Mouse (Mus musculus) forebrain, embryonic 10.5 days (tissue): ENCODE data around the gene Spred3. TPM values are rescaled to one million over a fixed set of nuclear protein-coding genes. Genes with fewer than 3 reads are reported as not detected.

Experiments
- polyA plus RNA-seq: library from polyadenylated mRNA; unstranded; fragments of >200 nt; fragmentation: Nextera tagmentation; extraction: Ambion mirVana; gene quantifications from 2 replicates; pipeline ENCODE4 v1.2.1, GENCODE M21; 2016

The Spred3 gene
- polyA plus RNA-seq, 1 experiment from 2014 or later, result 5.4 TPM

Other genes starting within 250 kb of the Spred3 start
- 235 and 255 TPM in 2 replicates for gene Actn4, start 208.1 kb downstream of the Spred3 start, polyA plus RNA-seq
- gene Eif3k, start 188.5 kb downstream of the Spred3 start, polyA plus RNA-seq, result 415 and 425 TPM in 2 replicates
- gene Map4k1, start 188.4 kb downstream of the Spred3 start, polyA plus RNA-seq, result 10.2 and 13.4 TPM in 2 replicates
- gene Ryr1, start 45.2 kb downstream of the Spred3 start, polyA plus RNA-seq, result 1.0 and 1.2 TPM in 2 replicates
- 0.58 and 0.88 TPM in 2 replicates for gene Rasgrp4, start 35.6 kb downstream of the Spred3 start, polyA plus RNA-seq
- gene Fam98c, start 14.2 kb downstream of the Spred3 start, polyA plus RNA-seq, result 11.5 and 11.7 TPM in 2 replicates
- 0.69 and 1.1 TPM in 2 replicates for gene Ggn, start 201 bp downstream of the Spred3 start, polyA plus RNA-seq
- 290 and 304 TPM in 2 replicates for gene Psmd8, start 10.3 kb upstream of the Spred3 start, polyA plus RNA-seq
- gene Catsperg1, start 43.6 kb upstream of the Spred3 start, polyA plus RNA-seq, result 0.33 and 0.38 TPM in 2 replicates
- gene Kcnk6, start 62.1 kb upstream of the Spred3 start, polyA plus RNA-seq, result 0.64 and 0.79 TPM in 2 replicates
- 103 and 108 TPM in 2 replicates for gene Yif1b, start 67.9 kb upstream of the Spred3 start, polyA plus RNA-seq
- 2.9 and 4.1 TPM in 2 replicates for gene 2200002D01Rik, start 78.1 kb upstream of the Spred3 start, polyA plus RNA-seq
- gene Spint2, start 111.5 kb upstream of the Spred3 start, polyA plus RNA-seq, result 44.2 and 50.8 TPM in 2 replicates
- 7.4 and 8.7 TPM in 2 replicates for gene Ppp1r14a, start 118.9 kb upstream of the Spred3 start, polyA plus RNA-seq
- gene Dpf1, start 133.5 kb upstream of the Spred3 start, polyA plus RNA-seq, result 39.1 and 42.7 TPM in 2 replicates